Mouse (Mus musculus) myocyte (in vitro differentiated cells): ENCODE results near the gene Rptor.

Experiments
- CEBPB ChIP-seq: IDR thresholded peaks from 2 replicates; pipeline ENCODE4 v1.6.1; 2011; ENCODE audit warnings: mild to moderate bottlenecking, moderate library complexity; ENCODE audit not compliant: poor library complexity, insufficient read depth, severe bottlenecking
- E2F4 ChIP-seq: IDR thresholded peaks from one replicate; pipeline ENCODE4 v1.6.1; 2011; ENCODE audit warnings: mild to moderate bottlenecking, control low read depth, moderate library complexity; ENCODE audit not compliant: insufficient read depth
- MAX ChIP-seq: IDR thresholded peaks from one replicate; pipeline ENCODE4 v1.6.1; 2011; ENCODE audit warnings: low read depth, mild to moderate bottlenecking, control low read depth
- MYOD1 ChIP-seq, 3 experiments: IDR thresholded peaks; one replicate each; pipeline ENCODE4 v1.6.1; 2011; ENCODE audit warnings: control low read depth in 2 of 3, low read depth in 2 of 3, mild to moderate bottlenecking in 2 of 3, moderate library complexity in 1 of 3; ENCODE audit not compliant: insufficient read length in 2 of 3, control insufficient read depth in 1 of 3
- MYOG ChIP-seq, 3 experiments: IDR thresholded peaks; one replicate each; pipeline ENCODE4 v1.6.1; 2011; ENCODE audit warnings: control low read depth in 2 of 3, low read depth in 2 of 3, mild to moderate bottlenecking in 2 of 3; ENCODE audit not compliant: insufficient read length in 2 of 3, control insufficient read depth in 1 of 3, insufficient read depth in 1 of 3
- POLR2A ChIP-seq: IDR thresholded peaks from one replicate; pipeline ENCODE4 v1.6.1; 2011; ENCODE audit warnings: low read depth, mild to moderate bottlenecking, control low read depth, moderate library complexity; ENCODE audit not compliant: insufficient read length
- POLR2AphosphoS2 ChIP-seq: IDR thresholded peaks from one replicate; pipeline ENCODE4 v1.6.1; 2011; ENCODE audit warnings: low read depth, control low read depth; ENCODE audit not compliant: insufficient read length
- SRF ChIP-seq: IDR thresholded peaks from one replicate; pipeline ENCODE4 v1.6.1; 2011; ENCODE audit warnings: low read depth; ENCODE audit not compliant: control insufficient read depth, insufficient read length
- TCF12 ChIP-seq: IDR thresholded peaks from one replicate; pipeline ENCODE4 v1.6.1; 2011; ENCODE audit warnings: mild to moderate bottlenecking, control low read depth; ENCODE audit not compliant: poor library complexity, insufficient read depth, severe bottlenecking
- TCF3 ChIP-seq: IDR thresholded peaks from one replicate; pipeline ENCODE4 v1.6.1; 2011; ENCODE audit warnings: low read depth, control low read depth; ENCODE audit not compliant: insufficient read length
- USF1 ChIP-seq: IDR thresholded peaks from one replicate; pipeline ENCODE4 v1.6.1; 2011; ENCODE audit warnings: low read depth, mild to moderate bottlenecking, control low read depth, moderate library complexity

DNA sequence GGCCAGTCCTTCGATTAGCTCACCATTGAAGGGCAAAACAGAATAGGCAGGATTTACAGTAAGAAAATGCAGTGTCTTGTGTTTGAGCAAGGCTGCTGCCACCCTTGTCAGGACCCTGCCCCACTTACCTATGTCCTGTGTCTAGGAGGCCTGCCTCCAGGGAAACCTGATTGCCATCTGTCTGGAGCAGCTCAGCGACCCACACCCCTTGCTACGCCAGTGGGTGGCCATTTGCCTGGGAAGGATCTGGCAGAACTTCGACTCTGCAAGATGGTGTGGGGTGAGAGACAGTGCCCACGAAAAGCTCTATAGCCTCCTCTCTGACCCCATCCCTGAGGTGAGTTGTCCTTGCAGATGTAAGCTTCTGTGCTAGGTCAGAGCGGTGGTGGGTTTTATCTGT is 243.9 kb downstream of the Rptor start:
- no peak for TF ChIP-seq MAX
- TF ChIP-seq POLR2A, result no peak
- TF ChIP-seq MYOD1 (IDR thresholded peaks at IDR 0.05; ENCODE audit: control insufficient read depth in 1 of 3, insufficient read length in 2 of 3, low read depth in 2 of 3), result no peak
- TF ChIP-seq USF1, result no peak
- no peak for TF ChIP-seq TCF3
- TF ChIP-seq TCF12, result no peak
- no peak for TF ChIP-seq POLR2AphosphoS2
- no peak for TF ChIP-seq CEBPB
- TF ChIP-seq SRF, result no peak
- TF ChIP-seq MYOG (IDR thresholded peaks at IDR 0.05; ENCODE audit: control insufficient read depth in 1 of 3, insufficient read depth in 1 of 3, insufficient read length in 2 of 3, low read depth in 2 of 3), result no peak
- no peak for TF ChIP-seq E2F4
